Mouse (Mus musculus): ENCODE results near the gene Aknad1. TPM values are rescaled to one million over a fixed set of nuclear protein-coding genes. Genes with fewer than 3 reads are reported as not detected.

Aknad1 gene
- polyA plus RNA-seq, 1 experiment from 2014 or later, result not detected

DNA sequence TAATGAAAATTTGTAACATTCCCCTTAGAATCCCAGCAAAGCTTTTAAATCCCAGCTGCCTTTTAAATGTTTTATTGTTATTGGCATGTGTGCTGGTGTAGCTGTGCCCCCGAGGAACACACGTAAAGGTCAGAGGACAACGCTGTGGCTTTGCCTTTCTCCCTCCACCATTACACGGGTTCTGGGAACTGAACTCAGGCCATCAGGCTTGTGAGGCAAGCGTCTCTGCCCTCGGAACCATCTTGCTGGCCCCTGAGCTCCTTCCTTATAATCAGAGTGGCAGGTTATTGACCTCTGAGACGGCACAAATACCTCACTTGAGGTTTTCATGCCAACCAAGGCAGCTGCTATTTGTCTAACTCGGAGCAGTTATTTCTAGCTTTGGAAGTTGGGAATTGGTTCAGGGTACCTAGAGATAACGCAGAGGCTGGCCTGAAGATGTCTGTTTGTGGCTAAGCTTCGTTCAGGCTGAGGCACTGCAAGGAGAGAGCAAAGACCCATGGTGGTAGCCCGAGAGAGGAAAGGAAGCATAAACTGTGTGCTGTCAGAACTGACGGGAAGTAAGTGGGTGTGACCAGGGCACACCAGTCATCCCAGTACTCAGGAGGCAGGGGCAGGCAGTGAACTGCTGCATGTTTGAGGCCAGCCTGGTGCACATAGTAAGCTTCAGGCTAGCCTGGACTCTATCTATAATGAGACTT is 48.4 kb downstream of the Aknad1 start:
- Histone ChIP-seq H3K9ac (no peak overlapping the region), H3K27ac (ENCODE audit: poor library complexity, severe bottlenecking) (no peak overlapping the region), H3K36me3 (peaks cover 12% of the 10 kb centered on the region), H3K4me1 (replicated peaks) (peaks cover 8% of the 10 kb centered on the region; the same call in 1 of the 2 replicates), H3K9me3 (replicated peaks) (peaks cover 12% of the 10 kb centered on the region), H3K4me3 (no peak overlapping the region), H3K4me2 (no peak overlapping the region), H3K27me3 (replicated peaks) (no peaks in the 10 kb centered on the region)
- ATAC-seq (ENCODE audit: insufficient number of reproducible peaks, low FRiP score), result no peak
- 55% methylated on average over 12 of the region's 12 CpGs for WGBS

DNA sequence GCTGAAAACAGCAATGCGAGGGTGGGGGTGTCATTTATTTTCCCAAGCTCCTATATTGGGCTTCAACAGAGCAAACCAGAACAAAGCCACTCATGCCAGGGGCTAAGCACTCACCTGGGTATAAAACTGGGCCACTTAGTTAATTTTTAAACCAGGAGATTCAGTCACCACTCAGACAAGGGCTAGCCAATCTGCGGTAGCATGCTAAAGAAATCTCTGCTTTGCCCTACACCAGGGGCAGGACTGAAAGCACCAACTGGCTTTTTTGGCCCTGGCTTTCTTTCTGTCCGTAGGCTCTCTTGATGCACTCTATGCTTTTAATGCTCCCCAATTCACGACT is 49.0 kb downstream of the Aknad1 start:
- Histone ChIP-seq H3K4me1 (replicated peaks) (peaks cover 8% of the 10 kb centered on the region; the same call in 1 of the 2 replicates), H3K9me3 (replicated peaks) (peaks cover 12% of the 10 kb centered on the region), H3K4me2 (no peak overlapping the region), H3K4me3 (no peak overlapping the region), H3K27me3 (replicated peaks) (no peaks in the 10 kb centered on the region), H3K27ac (ENCODE audit: poor library complexity, severe bottlenecking) (no peak overlapping the region), H3K36me3 (peaks cover 12% of the 10 kb centered on the region), H3K9ac (no peak overlapping the region)
- WGBS, result 85% methylated on average over 4 of the region's 4 CpGs
- no peak for ATAC-seq (ENCODE audit: insufficient number of reproducible peaks, low FRiP score)

DNA sequence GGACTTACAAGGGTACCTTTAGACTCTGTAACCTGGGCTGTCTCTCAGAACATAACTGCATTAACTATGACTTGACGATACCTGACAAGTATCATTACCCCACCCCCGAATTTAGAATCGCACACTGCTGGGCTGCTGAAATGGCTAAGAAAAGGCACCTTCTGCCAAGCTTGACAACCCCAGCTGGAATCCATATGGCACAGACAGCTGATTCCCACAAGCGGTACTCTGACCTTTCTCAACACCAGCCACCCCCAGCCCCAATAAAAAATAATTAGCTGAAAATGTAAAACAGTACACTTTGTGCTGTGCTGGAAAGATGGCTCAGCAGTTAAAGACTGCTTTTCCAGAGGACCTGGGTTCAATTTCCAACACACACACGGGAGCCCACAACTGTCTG is 49.8 kb downstream of the Aknad1 start:
- Histone ChIP-seq H3K27me3 (replicated peaks) (no peaks in the 10 kb centered on the region), H3K9me3 (replicated peaks) (peaks cover 12% of the 10 kb centered on the region), H3K4me1 (replicated peaks) (peaks cover 8% of the 10 kb centered on the region; the same call in 1 of the 2 replicates), H3K4me3 (no peak overlapping the region), H3K9ac (no peak overlapping the region), H3K4me2 (no peak overlapping the region), H3K36me3 (peaks cover 17% of the 10 kb centered on the region), H3K27ac (ENCODE audit: poor library complexity, severe bottlenecking) (no peak overlapping the region)
- ATAC-seq (ENCODE audit: insufficient number of reproducible peaks, low FRiP score), result no peak
- WGBS, result 81% methylated on average over 5 of the region's 5 CpGs

DNA sequence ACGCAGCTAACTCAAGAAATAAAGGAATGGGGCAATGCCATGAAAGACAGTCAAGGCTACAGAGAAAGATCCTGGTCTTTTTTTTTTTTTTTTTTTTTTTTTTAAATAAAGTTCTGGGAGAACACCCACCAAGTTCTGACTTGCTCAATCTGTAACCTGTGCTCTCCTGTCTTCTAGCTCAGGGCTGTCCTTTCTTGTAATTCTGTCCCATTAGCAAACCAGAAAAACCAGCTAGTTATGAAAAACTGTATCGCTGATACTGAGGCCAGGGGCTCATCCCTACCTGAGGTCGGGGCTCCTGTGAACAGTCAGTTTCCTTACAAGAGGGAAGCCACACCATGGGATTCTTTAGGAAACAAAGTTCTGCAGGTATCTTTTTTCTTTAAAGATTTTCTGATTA is 51.0 kb downstream of the Aknad1 start:
- H3K27me3 ChIP-seq (replicated peaks), result no peaks in the 10 kb centered on the region
- no peak overlapping the region for H3K4me3 ChIP-seq
- 81% methylated on average over 3 of the region's 3 CpGs for WGBS
- ATAC-seq (ENCODE audit: insufficient number of reproducible peaks, low FRiP score), result no peak
- no peak overlapping the region for H3K9ac ChIP-seq
- no peak overlapping the region for H3K27ac ChIP-seq (ENCODE audit: poor library complexity, severe bottlenecking)
- H3K4me2 ChIP-seq, result no peak overlapping the region
- H3K36me3 ChIP-seq, result peaks cover 24% of the 10 kb centered on the region
- H3K4me1 ChIP-seq (replicated peaks), result peaks cover 8% of the 10 kb centered on the region; the same call in 1 of the 2 replicates
- 0 out of 2 replicates have a peak, but pooled peaks cover 2% of the 10 kb centered on the region for H3K9me3 ChIP-seq (replicated peaks)

DNA sequence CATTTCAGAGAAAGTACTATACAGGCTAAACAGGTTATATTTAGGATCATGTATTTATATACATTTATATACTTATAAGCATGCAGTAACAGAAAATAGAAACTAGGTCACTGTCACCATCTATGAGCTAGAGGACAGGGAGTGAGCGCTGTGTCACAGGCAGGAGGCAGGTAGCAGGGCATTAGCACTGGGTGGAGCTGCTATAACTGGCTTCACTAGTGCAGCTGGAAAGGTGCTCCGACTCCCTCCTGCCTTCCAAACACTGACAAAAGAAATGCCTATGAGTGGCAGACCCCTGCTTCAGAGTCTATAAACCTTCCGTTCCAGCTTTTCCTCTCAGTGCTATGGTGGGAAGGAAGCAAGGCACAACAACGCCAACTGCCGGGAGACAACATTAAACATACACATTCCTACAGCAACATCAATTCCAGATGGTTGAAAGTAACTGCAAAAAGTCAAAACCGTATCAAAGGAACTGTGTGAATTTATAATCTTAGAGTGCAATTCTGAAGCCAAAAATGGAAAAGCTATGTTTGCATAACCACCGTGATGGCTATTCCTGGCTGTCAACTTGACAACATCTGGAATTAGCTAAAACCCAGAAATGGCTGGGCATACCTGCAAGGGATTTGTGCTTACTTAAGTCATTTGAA is 51.7 kb downstream of the Aknad1 start:
- H3K4me3 ChIP-seq, result no peak overlapping the region
- no peaks in the 10 kb centered on the region for H3K27me3 ChIP-seq (replicated peaks)
- H3K9me3 ChIP-seq (replicated peaks), result no peaks in the 10 kb centered on the region
- no peak for ATAC-seq (ENCODE audit: insufficient number of reproducible peaks, low FRiP score)
- H3K4me2 ChIP-seq, result no peak overlapping the region
- H3K36me3 ChIP-seq, result peaks cover 29% of the 10 kb centered on the region
- no peak overlapping the region for H3K9ac ChIP-seq
- 64% methylated on average over 7 of the region's 7 CpGs for WGBS
- H3K27ac ChIP-seq (ENCODE audit: poor library complexity, severe bottlenecking), result no peak overlapping the region
- H3K4me1 ChIP-seq (replicated peaks), result peaks cover 8% of the 10 kb centered on the region; the same call in 1 of the 2 replicates

DNA sequence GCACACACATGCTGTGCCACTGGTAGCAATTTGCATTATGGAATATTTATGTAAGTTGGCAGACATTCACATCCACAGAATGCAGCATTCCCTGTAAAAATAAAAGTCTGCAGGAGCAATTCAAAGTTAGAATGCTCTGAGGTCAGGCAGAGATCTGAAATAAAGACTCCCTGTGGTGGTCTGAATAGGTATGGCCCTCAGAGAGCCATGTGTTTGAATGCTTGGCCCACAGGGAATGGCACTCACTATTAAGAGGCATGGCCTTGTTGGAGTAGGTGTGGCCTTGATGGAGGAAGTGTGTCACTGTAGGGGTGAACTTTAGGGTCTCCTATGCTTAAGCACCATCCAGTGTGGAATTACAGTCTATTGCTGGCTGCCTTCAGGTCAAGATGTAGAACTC is 53.0 kb downstream of the Aknad1 start:
- Histone ChIP-seq H3K27ac (ENCODE audit: poor library complexity, severe bottlenecking) (no peak overlapping the region), H3K4me1 (replicated peaks) (peaks cover 8% of the 10 kb centered on the region; the same call in 1 of the 2 replicates), H3K36me3 (peaks cover 39% of the 10 kb centered on the region), H3K9me3 (replicated peaks) (no peaks in the 10 kb centered on the region), H3K27me3 (replicated peaks) (no peaks in the 10 kb centered on the region), H3K4me3 (no peak overlapping the region), H3K9ac (no peak overlapping the region), H3K4me2 (no peak overlapping the region)
- ATAC-seq (ENCODE audit: insufficient number of reproducible peaks, low FRiP score), result no peak

DNA sequence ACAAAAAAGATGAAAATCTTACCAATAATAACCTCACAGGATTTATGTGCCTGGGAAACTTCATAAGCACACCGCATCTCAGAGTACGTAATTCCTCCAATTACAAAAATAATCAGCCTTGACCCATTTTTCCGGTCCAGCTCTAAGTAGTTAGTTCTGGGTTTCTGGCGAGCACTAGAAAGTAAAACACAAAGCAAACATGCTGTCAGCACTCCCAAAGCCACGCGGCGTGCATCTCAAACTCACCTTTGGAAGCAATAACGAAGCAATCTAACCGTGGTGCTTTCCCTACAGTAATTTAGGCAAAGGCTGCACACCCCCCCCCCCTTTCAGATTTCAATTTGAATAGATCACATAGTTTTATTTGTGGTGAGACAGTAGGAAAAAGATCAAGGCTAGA is 55.3 kb downstream of the Aknad1 start:
- Histone ChIP-seq H3K36me3 (peaks cover 58% of the 10 kb centered on the region), H3K27me3 (replicated peaks) (no peaks in the 10 kb centered on the region)
- WGBS, result 89% methylated on average over 9 of the region's 9 CpGs

DNA sequence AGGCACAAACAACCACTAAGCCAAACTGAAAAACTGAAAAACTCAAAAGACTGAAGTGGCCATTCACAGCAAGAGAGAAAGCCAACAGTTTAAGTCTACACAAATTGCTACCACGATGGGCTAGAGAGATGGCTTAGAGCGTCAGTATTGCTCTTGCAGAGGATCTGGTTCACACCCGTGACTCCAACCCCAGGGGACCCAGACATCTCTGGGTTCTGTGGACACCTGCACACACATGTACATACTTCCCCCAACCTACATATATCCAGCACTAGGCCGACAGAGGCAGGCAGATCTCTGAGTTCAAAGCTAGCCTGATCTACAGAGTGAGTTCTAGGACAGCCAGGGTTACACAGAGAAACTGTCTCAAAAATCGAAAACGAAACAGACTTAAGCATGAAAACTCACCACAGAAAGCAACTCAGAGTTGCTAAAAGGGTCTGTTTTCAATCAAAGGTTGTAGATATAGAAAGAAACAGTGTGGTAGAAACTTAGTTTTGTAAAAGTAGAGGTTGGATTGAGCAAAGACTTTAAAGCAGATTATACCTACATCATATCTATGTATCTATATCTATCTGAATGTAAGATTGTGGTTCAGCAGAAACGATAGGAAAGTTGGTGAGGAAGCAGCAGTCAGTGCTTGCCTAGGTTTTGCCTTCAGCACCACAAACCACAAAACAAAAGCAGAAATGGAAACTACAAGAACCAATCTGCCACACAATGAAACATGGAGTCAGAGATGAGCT is 56.3 kb downstream of the Aknad1 start:
- Histone ChIP-seq H3K9me3 (replicated peaks) (no peaks in the 10 kb centered on the region), H3K4me3 (no peak overlapping the region), H3K36me3 (peaks cover 68% of the 10 kb centered on the region), H3K27ac (ENCODE audit: poor library complexity, severe bottlenecking) (no peak overlapping the region), H3K27me3 (replicated peaks) (no peaks in the 10 kb centered on the region), H3K9ac (no peak overlapping the region), H3K4me1 (replicated peaks) (no peaks in the 10 kb centered on the region), H3K4me2 (no peak overlapping the region)
- 82% methylated on average over 7 of the region's 7 CpGs for WGBS
- no peak for ATAC-seq (ENCODE audit: insufficient number of reproducible peaks, low FRiP score)

More for the DNA sequence above, 55.3 kb downstream of the Aknad1 start:
- Histone ChIP-seq H3K4me2 (no peak overlapping the region), H3K9me3 (replicated peaks) (no peaks in the 10 kb centered on the region), H3K4me1 (replicated peaks) (no peaks in the 10 kb centered on the region), H3K4me3 (no peak overlapping the region), H3K27ac (ENCODE audit: poor library complexity, severe bottlenecking) (no peak overlapping the region), H3K9ac (no peak overlapping the region)
- ATAC-seq (ENCODE audit: insufficient number of reproducible peaks, low FRiP score), result no peak

DNA sequence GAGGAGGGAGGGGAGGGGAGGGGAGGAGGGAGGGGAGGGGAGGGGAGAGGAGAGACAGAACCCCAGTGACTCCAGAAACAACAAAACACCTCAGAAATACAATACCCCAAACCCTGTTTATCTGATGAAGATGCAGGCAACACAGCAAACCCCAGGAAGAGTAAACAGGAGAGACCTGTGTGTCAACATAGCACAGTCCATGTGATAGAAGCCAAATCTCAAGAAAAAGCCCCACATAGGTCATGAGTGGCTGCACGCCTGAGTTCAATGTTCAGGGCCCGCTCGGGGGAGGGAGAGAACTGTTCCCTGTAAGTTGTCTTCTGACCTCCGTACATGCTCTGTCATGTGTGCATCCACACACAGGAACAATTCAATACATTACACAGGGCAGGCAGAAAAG is 56.9 kb downstream of the Aknad1 start:
- H3K4me2 ChIP-seq, result no peak overlapping the region
- no peak overlapping the region for H3K4me3 ChIP-seq
- H3K9me3 ChIP-seq (replicated peaks), result no peaks in the 10 kb centered on the region
- H3K4me1 ChIP-seq (replicated peaks), result 0 out of 2 replicates have a peak, but pooled peaks cover under 1% of the 10 kb centered on the region
- no peaks in the 10 kb centered on the region for H3K27me3 ChIP-seq (replicated peaks)
- ATAC-seq (ENCODE audit: insufficient number of reproducible peaks, low FRiP score), result no peak
- H3K27ac ChIP-seq (ENCODE audit: poor library complexity, severe bottlenecking), result no peak overlapping the region
- H3K36me3 ChIP-seq, result peaks cover 70% of the 10 kb centered on the region
- H3K9ac ChIP-seq, result no peak overlapping the region
- 92% methylated on average over 4 of the region's 4 CpGs for WGBS

DNA sequence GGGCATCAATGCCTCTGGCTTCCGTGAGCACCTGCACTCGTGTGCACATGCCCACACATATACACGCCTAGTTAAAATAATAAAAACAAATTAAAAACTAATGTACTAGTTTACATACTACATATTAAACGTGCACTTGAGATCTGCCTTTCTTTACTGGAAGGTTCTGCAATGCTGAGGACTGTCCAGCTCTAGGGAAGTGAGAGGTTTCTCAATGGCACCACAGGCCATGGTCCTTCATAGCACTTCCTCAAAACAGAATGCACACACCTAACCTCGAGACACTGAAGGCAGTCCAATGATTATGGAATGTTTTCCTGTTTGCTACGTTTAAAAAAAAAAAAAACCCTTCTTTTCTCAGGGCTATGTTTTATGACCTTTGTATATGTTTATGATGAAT is 58.3 kb downstream of the Aknad1 start:
- Histone ChIP-seq H3K9ac (no peak overlapping the region), H3K4me1 (replicated peaks) (0 out of 2 replicates have a peak, but pooled peaks cover 2% of the 10 kb centered on the region), H3K4me2 (no peak overlapping the region), H3K27ac (ENCODE audit: poor library complexity, severe bottlenecking) (no peak overlapping the region), H3K36me3 (peaks cover 76% of the 10 kb centered on the region), H3K27me3 (replicated peaks) (no peaks in the 10 kb centered on the region), H3K4me3 (no peak overlapping the region), H3K9me3 (replicated peaks) (no peaks in the 10 kb centered on the region)
- 87% methylated on average over 6 of the region's 6 CpGs for WGBS
- ATAC-seq (ENCODE audit: insufficient number of reproducible peaks, low FRiP score), result no peak

DNA sequence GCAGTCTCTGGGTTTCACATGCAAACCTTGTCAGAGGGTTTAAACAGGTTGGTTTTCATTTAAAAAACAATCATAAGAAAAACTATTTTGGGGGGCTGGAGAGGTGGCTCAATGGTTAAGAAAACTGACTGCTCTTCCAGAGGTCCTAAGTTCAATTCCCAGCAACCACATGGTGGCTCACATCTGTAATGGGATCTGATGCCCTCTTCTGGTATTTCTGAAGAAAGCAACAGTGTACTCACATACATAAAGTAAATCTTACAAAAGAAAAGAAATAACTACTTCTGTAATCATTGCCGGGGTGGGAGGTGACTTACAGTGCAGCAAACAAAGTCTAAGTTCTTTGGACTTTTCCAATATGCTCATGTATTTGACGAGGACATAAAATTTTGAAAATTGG is 58.9 kb downstream of the Aknad1 start:
- no peak for ATAC-seq (ENCODE audit: insufficient number of reproducible peaks, low FRiP score)
- Histone ChIP-seq H3K27me3 (replicated peaks) (no peaks in the 10 kb centered on the region), H3K36me3 (peaks cover 81% of the 10 kb centered on the region), H3K4me1 (replicated peaks) (0 out of 2 replicates have a peak, but pooled peaks cover 2% of the 10 kb centered on the region), H3K27ac (ENCODE audit: poor library complexity, severe bottlenecking) (no peak overlapping the region), H3K4me3 (no peak overlapping the region), H3K9ac (no peak overlapping the region), H3K9me3 (replicated peaks) (no peaks in the 10 kb centered on the region), H3K4me2 (no peak overlapping the region)
- 92% methylated on average over 2 of the region's 2 CpGs for WGBS
